Mouse (Mus musculus) cerebellum, adult 18-20 months (tissue): Measurements from ENCODE around the gene Mtap.

ENCODE experiments used
- DNase-seq, 2 experiments: peaks; one replicate each; pipeline ENCODE4 v3.0.0; 2021

Mtap gene

GRCm38 (mm10) chr4:89136906-89137541 lies at the start of gene Mtap:
Gene Mtap, plus strand, starts transcription at chr4:89137122.
- DNase-seq, result peak; percentile 79 to 88

GRCm38 (mm10) chr4:89089110-89089509 lies 47.8 kb upstream of the Mtap start:
- no peak for DNase-seq

GRCm38 (mm10) chr4:89090217-89090616 lies 46.7 kb upstream of the Mtap start:
- DNase-seq, result no peak

GRCm38 (mm10) chr4:89092153-89092552 lies 44.8 kb upstream of the Mtap start:
- DNase-seq, result no peak

- DNase-seq, result no peak
Observed at GRCm38 (mm10) chr4:89094773-89095172, 42.1 kb upstream of the Mtap start.

GRCm38 (mm10) chr4:89098261-89098660 lies 38.7 kb upstream of the Mtap start:
- no peak for DNase-seq

- no peak for DNase-seq
Observed at GRCm38 (mm10) chr4:89101276-89101675, 35.6 kb upstream of the Mtap start.

GRCm38 (mm10) chr4:89102283-89102682 lies 34.6 kb upstream of the Mtap start:
- no peak for DNase-seq

- DNase-seq, result no peak
Observed at GRCm38 (mm10) chr4:89105486-89105885, 31.4 kb upstream of the Mtap start.

- no peak for DNase-seq
Observed at GRCm38 (mm10) chr4:89106505-89106904, 30.4 kb upstream of the Mtap start.

GRCm38 (mm10) chr4:89112168-89112710 lies 24.7 kb upstream of the Mtap start:
- no peak for DNase-seq

GRCm38 (mm10) chr4:89112782-89113181 lies 24.1 kb upstream of the Mtap start:
- DNase-seq, result no peak

GRCm38 (mm10) chr4:89116006-89116405 lies 20.9 kb upstream of the Mtap start:
- no peak for DNase-seq

GRCm38 (mm10) chr4:89119900-89120299 lies 17.0 kb upstream of the Mtap start:
- no peak for DNase-seq

- no peak for DNase-seq
Observed at GRCm38 (mm10) chr4:89120353-89120752, 16.6 kb upstream of the Mtap start.

GRCm38 (mm10) chr4:89123446-89124243 lies 13.3 kb upstream of the Mtap start:
- no peak for DNase-seq

- no peak for DNase-seq
Observed at GRCm38 (mm10) chr4:89127674-89128073, 9.2 kb upstream of the Mtap start.

- DNase-seq, result peak in 1 of 2 experiments; percentile 13
Observed at GRCm38 (mm10) chr4:89128080-89128936, 8.6 kb upstream of the Mtap start.

- no peak for DNase-seq
Observed at GRCm38 (mm10) chr4:89128937-89129277, 8.0 kb upstream of the Mtap start.

- peak; percentile 53 to 55 for DNase-seq
Observed at GRCm38 (mm10) chr4:89129311-89129913, 7.5 kb upstream of the Mtap start.

- no peak for DNase-seq
Observed at GRCm38 (mm10) chr4:89131795-89132194, 5.1 kb upstream of the Mtap start.

GRCm38 (mm10) chr4:89136356-89136755 lies 566 bp upstream of the Mtap start:
- no peak for DNase-seq
